Mouse (Mus musculus): ENCODE measurements at regions not wholly inside any gene's neighbourhood (a gene's known extent, or its start where the extent isn't known, plus 50 kb on each side); places are given as distances from the start of the nearest gene placed in this dataset.

DNA sequence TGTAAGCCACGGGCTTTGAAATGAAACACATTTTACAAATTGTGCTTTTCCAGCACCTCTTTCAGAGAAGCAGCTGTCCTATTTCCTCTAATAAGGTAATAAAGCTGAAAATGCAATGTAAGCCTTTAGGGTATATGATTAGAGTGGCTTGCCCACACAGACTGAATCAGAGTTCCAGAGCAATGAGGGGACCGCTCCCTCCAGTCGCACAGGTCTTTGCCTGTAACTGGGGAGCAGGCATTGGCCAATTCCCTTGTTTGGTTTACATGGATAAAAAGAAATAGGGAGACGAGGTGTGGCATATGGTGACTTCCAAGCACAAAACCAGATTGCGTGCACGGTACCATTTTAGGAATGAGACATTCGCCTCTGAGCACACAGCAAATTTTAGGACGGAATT, 112.7 kb upstream of the Frg1 start:
- H3K4me3 ChIP-seq (ENCODE audit: low read length) = no peak overlapping the region
- no peaks in the 10 kb centered on the region for H3K4me1 ChIP-seq (ENCODE audit: insufficient read depth, low read length)
- no peak overlapping the region for H3K9ac ChIP-seq (replicated peaks; ENCODE audit: low read length)
- no peak overlapping the region for H3K4me2 ChIP-seq (replicated peaks; ENCODE audit: low read depth, low read length)
- no peaks in the 10 kb centered on the region for H3K36me3 ChIP-seq (ENCODE audit: insufficient read depth, low read length)
- no peak for ATAC-seq (ENCODE audit: low FRiP score, low TSS enrichment)
- no peaks in the 10 kb centered on the region for H3K27me3 ChIP-seq (ENCODE audit: insufficient read depth, low read length)
- H3K27ac ChIP-seq (ENCODE audit: low read length) = no peak overlapping the region
- 90% methylated on average over 8 of the region's 8 CpGs for WGBS
- no peaks in the 10 kb centered on the region for H3K9me3 ChIP-seq (ENCODE audit: low read length)

DNA sequence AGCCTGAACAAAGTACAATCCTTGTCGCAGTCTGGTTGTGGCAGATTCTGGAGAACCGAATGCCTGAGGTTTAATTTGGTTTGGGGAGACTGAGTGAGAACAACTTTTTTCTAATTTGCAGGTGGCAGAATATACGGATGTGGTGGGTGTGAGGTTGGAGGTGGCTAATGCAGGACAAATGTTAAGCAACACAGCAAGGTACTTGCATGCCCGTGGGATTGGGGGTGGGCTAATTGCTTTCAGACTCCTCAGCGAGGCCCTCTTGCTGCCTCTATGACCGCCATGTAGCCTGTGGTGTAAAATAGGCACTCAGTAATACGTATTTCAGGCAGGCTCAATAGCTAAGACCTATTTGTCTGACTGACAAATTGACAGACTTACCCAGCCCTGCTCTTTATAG, 109.4 kb upstream of the Frg1 start:
- H3K4me3 ChIP-seq (ENCODE audit: low read length) = no peak overlapping the region
- no peaks in the 10 kb centered on the region for H3K4me1 ChIP-seq (ENCODE audit: insufficient read depth, low read length)
- H3K9me3 ChIP-seq (ENCODE audit: low read length) = no peaks in the 10 kb centered on the region
- no peaks in the 10 kb centered on the region for H3K36me3 ChIP-seq (ENCODE audit: insufficient read depth, low read length)
- H3K9ac ChIP-seq (replicated peaks; ENCODE audit: low read length) = no peak overlapping the region
- no peaks in the 10 kb centered on the region for H3K27me3 ChIP-seq (ENCODE audit: insufficient read depth, low read length)
- no peak overlapping the region for H3K27ac ChIP-seq (ENCODE audit: low read length)
- no peak overlapping the region for H3K4me2 ChIP-seq (replicated peaks; ENCODE audit: low read depth, low read length)
- 77% methylated on average over 7 of the region's 7 CpGs for whole genome bisulfite sequencing
- no peak for ATAC-seq (ENCODE audit: low FRiP score, low TSS enrichment)

DNA sequence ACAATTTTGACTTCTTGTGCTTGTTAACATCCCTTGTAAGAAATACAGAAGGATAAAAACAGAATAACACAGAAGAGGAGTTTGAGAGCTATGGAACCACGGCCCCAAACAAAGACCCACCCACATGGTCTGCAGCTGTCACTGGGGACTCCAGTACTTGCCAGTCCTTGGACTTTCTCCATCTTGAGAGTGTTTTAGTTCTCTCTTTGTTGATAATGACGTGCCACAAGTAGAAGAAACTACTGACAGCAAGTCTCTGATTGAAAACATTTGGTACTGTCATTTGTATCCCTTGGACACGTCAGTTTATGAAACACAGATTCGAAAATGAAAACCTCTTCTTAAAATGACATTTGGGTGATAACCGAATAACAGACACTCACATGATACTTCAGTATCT, 68.3 kb upstream of the Frg1 start:
- H3K36me3 ChIP-seq (ENCODE audit: insufficient read depth, low read length) = no peaks in the 10 kb centered on the region
- no peak overlapping the region for H3K9ac ChIP-seq (replicated peaks; ENCODE audit: low read length)
- ATAC-seq (ENCODE audit: low FRiP score, low TSS enrichment) = no peak
- H3K4me2 ChIP-seq (replicated peaks; ENCODE audit: low read depth, low read length) = no peak overlapping the region
- H3K9me3 ChIP-seq (ENCODE audit: low read length) = no peaks in the 10 kb centered on the region
- H3K27ac ChIP-seq (ENCODE audit: low read length) = no peak overlapping the region
- 83% methylated on average over 5 of the region's 5 CpGs for WGBS
- H3K4me3 ChIP-seq (ENCODE audit: low read length) = no peak overlapping the region
- no peaks in the 10 kb centered on the region for H3K27me3 ChIP-seq (ENCODE audit: insufficient read depth, low read length)
- H3K4me1 ChIP-seq (ENCODE audit: insufficient read depth, low read length) = no peaks in the 10 kb centered on the region

DNA sequence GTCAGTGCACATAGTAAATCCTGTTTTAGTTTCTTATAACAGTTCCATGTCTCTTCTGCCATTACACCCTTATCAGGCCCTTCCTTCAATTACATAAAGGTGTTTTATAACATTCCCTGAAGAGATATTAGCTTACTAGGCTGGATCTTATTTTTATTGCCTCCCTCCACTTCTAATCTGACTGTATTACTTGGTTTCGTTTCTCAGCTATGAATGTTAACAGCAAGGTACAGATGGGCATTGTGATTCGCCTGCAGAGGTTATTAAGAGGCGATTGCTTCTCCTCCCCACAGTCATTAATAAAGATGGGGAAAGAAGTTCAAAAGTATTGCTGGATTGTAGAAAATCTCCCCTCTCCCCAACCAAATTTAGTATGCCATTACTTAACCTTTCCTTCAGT, 66.4 kb upstream of the Frg1 start:
- no peaks in the 10 kb centered on the region for H3K27me3 ChIP-seq (ENCODE audit: insufficient read depth, low read length)
- H3K36me3 ChIP-seq (ENCODE audit: insufficient read depth, low read length) = no peaks in the 10 kb centered on the region
- WGBS = 61% methylated on average over 3 of the region's 3 CpGs
- H3K9ac ChIP-seq (replicated peaks; ENCODE audit: low read length) = no peak overlapping the region
- no peak overlapping the region for H3K27ac ChIP-seq (ENCODE audit: low read length)
- no peak overlapping the region for H3K4me3 ChIP-seq (ENCODE audit: low read length)
- no peak overlapping the region for H3K4me2 ChIP-seq (replicated peaks; ENCODE audit: low read depth, low read length)
- ATAC-seq (ENCODE audit: low FRiP score, low TSS enrichment) = no peak
- H3K4me1 ChIP-seq (ENCODE audit: insufficient read depth, low read length) = no peaks in the 10 kb centered on the region
- H3K9me3 ChIP-seq (ENCODE audit: low read length) = no peaks in the 10 kb centered on the region

DNA sequence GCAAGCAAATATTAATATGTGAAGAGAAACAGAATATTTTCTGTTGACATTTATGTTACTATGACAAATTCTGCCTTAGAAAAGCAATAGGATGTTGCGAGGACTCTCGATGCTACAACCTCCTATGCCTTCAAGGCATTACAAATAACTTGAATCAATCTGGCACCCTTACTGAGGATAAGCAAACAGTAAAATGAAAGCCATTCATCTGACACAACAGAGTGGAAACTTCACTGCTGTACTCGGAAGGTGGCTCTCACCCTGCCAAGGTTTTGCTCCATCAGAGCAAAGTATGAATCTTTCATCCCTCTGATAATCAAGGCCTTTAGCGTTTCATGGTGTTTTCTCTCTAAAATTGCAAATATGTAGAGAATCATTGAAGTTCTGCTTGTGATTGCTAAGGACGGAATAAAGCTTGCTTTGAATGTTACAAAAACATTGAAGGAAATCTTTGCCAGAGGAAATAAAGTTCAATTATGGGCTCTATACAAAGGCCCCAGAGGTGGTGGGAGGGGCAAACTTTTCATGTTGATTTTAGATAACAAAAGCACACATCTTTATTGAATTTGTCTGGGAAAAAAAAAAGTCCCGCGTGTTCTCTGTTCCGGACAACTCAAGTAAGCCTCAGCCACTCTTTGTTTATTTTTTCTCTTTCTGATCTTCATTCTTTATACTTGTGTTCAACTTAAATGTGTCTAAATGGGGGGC, 56.3 kb upstream of the Frg1 start:
- no peaks in the 10 kb centered on the region for H3K4me1 ChIP-seq (ENCODE audit: insufficient read depth, low read length)
- no peaks in the 10 kb centered on the region for H3K9me3 ChIP-seq (ENCODE audit: low read length)
- H3K4me2 ChIP-seq (replicated peaks; ENCODE audit: low read depth, low read length) = no peak overlapping the region
- no peaks in the 10 kb centered on the region for H3K36me3 ChIP-seq (ENCODE audit: insufficient read depth, low read length)
- no peak for ATAC-seq (ENCODE audit: low FRiP score, low TSS enrichment)
- H3K27ac ChIP-seq (ENCODE audit: low read length) = no peak overlapping the region
- H3K4me3 ChIP-seq (ENCODE audit: low read length) = no peak overlapping the region
- WGBS = 58% methylated on average over 8 of the region's 8 CpGs
- no peak overlapping the region for H3K9ac ChIP-seq (replicated peaks; ENCODE audit: low read length)
- H3K27me3 ChIP-seq (ENCODE audit: insufficient read depth, low read length) = no peaks in the 10 kb centered on the region

GRCm38 (mm10) chr8:41472233-41472632, 55.4 kb upstream of the Frg1 start:
- ATAC-seq (ENCODE audit: low FRiP score, low TSS enrichment) = no peak
- WGBS = 97% methylated on average over 3 of the region's 3 CpGs

More at GRCm38 (mm10) chr8:41472233-41472632, 55.4 kb upstream of the Frg1 start:
- Histone ChIP-seq H3K4me3 (ENCODE audit: low read length) (no peak overlapping the region), H3K9me3 (ENCODE audit: low read length) (no peaks in the 10 kb centered on the region), H3K4me2 (replicated peaks; ENCODE audit: low read depth, low read length) (no peak overlapping the region), H3K36me3 (ENCODE audit: insufficient read depth, low read length) (no peaks in the 10 kb centered on the region), H3K9ac (replicated peaks; ENCODE audit: low read length) (no peak overlapping the region), H3K27me3 (ENCODE audit: insufficient read depth, low read length) (no peaks in the 10 kb centered on the region), H3K4me1 (ENCODE audit: insufficient read depth, low read length) (no peaks in the 10 kb centered on the region), H3K27ac (ENCODE audit: low read length) (no peak overlapping the region)
